Mouse (Mus musculus): ENCODE measurements around the gene Rere. TPM values are rescaled to one million over a fixed set of nuclear protein-coding genes. Genes with fewer than 3 reads are reported as not detected.

Gene Rere
- polyA plus RNA-seq, 2 experiments = 4.8 to 5.1 TPM

DNA sequence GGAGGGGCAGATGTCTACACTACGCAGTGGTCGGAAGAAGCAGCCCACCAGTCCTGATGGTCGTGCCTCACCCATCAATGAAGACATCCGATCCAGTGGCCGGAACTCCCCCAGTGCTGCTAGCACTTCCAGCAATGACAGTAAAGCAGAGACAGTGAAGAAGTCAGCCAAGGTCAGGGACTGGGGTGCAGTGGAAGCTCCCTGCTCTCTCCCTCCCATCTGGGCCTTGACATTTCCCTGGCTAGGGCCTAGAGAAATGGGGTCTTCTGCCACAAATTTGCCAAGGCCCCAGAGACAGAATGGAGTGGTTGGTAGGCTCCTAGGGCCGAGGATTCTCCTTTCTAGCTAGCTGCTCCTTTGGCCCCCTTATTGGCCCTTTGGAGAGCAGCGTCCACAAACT lies 332.3 kb downstream of the Rere start:
- 82% methylated on average over 7 of the region's 7 CpGs for WGBS (ENCODE audit: insufficient replicate concordance)
- Histone ChIP-seq H3K36me3 (replicated peaks; ENCODE audit: control insufficient read depth, insufficient read depth, low read depth) (peaks cover 15% of the 10 kb centered on the region), H3K9ac (replicated peaks) (no peak overlapping the region), H3K27me3 (ENCODE audit: control insufficient read depth, insufficient read depth, low read length) (no peaks in the 10 kb centered on the region), H3K27ac (no peak overlapping the region), H3K9me3 (ENCODE audit: control insufficient read depth, low read length) (no peaks in the 10 kb centered on the region), H3K4me3 (ENCODE audit: insufficient read depth in 1 of 2, low read depth in 2 of 2, low read length in 2 of 2) (no peak overlapping the region), H3K4me1 (replicated peaks; ENCODE audit: control insufficient read depth in 2 of 2, insufficient read depth in 2 of 2, low read length in 1 of 2) (no peaks in the 10 kb centered on the region), H3K4me2 (ENCODE audit: low read depth) (no peak overlapping the region)
- DNase-seq (ENCODE audit: low read depth in 3 of 3, low spot score in 3 of 3) (no peak), ATAC-seq (ENCODE audit: insufficient read depth) (no peak)
- no peak for TF ChIP-seq EP300 (IDR thresholded peaks at IDR 0.05; ENCODE audit: low read depth)
- TF ChIP-seq CTCF (IDR thresholded peaks at IDR 0.05; ENCODE audit: low read depth) = no peak

- H3K9me3 ChIP-seq (ENCODE audit: control insufficient read depth, low read length) = no peaks in the 10 kb centered on the region
- no peaks in the 10 kb centered on the region for H3K27me3 ChIP-seq (ENCODE audit: control insufficient read depth, insufficient read depth, low read length)
- H3K4me2 ChIP-seq (ENCODE audit: low read depth) = no peak overlapping the region
- no peak overlapping the region for H3K4me3 ChIP-seq (ENCODE audit: insufficient read depth in 1 of 2, low read depth in 2 of 2, low read length in 2 of 2)
- no peaks in the 10 kb centered on the region for H3K4me1 ChIP-seq (replicated peaks; ENCODE audit: control insufficient read depth in 2 of 2, insufficient read depth in 2 of 2, low read length in 1 of 2)
- 80% methylated on average over 12 of the region's 12 CpGs for WGBS (ENCODE audit: insufficient replicate concordance)
- TF ChIP-seq CTCF (IDR thresholded peaks at IDR 0.05; ENCODE audit: low read depth) (no peak), EP300 (IDR thresholded peaks at IDR 0.05; ENCODE audit: low read depth) (no peak)
- no peak overlapping the region for H3K9ac ChIP-seq (replicated peaks)
- ATAC-seq (ENCODE audit: insufficient read depth) = no peak
- H3K36me3 ChIP-seq (replicated peaks; ENCODE audit: control insufficient read depth, insufficient read depth, low read depth) = peaks cover 15% of the 10 kb centered on the region
- no peak for DNase-seq (ENCODE audit: low read depth in 3 of 3, low spot score in 3 of 3)
- H3K27ac ChIP-seq = no peak overlapping the region
Observed at GRCm38 (mm10) chr4:150615251-150616028, 334.0 kb downstream of the Rere start.

DNA sequence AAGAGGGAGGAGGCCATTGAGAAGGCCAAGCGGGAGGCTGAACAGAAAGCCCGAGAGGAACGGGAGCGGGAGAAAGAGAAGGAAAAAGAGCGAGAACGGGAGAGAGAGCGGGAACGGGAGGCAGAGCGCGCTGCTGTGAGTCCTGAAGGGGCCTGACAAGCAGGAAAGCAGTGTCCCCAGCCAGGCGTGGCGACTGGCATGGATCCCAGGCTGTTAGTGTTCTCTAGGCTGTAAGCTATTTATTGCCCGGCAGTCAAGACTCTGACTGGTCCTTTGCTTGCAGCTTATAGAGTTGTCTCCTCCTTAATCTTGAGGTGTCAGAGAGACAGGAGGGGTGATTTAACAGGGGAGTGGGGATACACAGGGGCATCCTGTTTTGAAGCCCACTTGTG lies 334.6 kb downstream of the Rere start:
- H3K4me2 ChIP-seq (ENCODE audit: low read depth) = no peak overlapping the region
- 84% methylated on average over 13 of the region's 13 CpGs for WGBS (ENCODE audit: insufficient replicate concordance)
- H3K4me3 ChIP-seq (ENCODE audit: insufficient read depth in 1 of 2, low read depth in 2 of 2, low read length in 2 of 2) = no peak overlapping the region
- H3K36me3 ChIP-seq (replicated peaks; ENCODE audit: control insufficient read depth, insufficient read depth, low read depth) = peaks cover 15% of the 10 kb centered on the region
- H3K27me3 ChIP-seq (ENCODE audit: control insufficient read depth, insufficient read depth, low read length) = no peaks in the 10 kb centered on the region
- no peaks in the 10 kb centered on the region for H3K9me3 ChIP-seq (ENCODE audit: control insufficient read depth, low read length)
- no peaks in the 10 kb centered on the region for H3K4me1 ChIP-seq (replicated peaks; ENCODE audit: control insufficient read depth in 2 of 2, insufficient read depth in 2 of 2, low read length in 1 of 2)
- no peak overlapping the region for H3K9ac ChIP-seq (replicated peaks)
- ATAC-seq (ENCODE audit: insufficient read depth) (no peak), DNase-seq (ENCODE audit: low read depth in 3 of 3, low spot score in 3 of 3) (no peak)
- H3K27ac ChIP-seq = no peak overlapping the region
- no peak for TF ChIP-seq EP300 (IDR thresholded peaks at IDR 0.05; ENCODE audit: low read depth)
- no peak for TF ChIP-seq CTCF (IDR thresholded peaks at IDR 0.05; ENCODE audit: low read depth)

DNA sequence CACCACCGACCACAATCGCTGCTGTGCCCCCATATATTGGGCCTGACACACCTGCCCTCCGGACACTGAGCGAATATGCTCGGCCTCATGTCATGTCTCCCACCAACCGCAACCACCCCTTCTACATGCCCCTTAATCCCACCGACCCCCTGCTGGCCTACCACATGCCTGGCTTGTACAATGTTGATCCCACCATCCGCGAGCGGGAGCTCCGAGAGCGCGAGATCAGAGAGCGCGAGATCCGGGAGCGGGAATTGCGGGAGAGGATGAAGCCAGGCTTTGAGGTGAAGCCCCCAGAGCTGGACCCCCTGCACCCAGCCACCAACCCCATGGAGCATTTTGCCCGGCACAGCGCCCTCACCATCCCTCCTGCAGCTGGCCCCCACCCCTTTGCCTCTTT lies 335.4 kb downstream of the Rere start:
- Histone ChIP-seq H3K27me3 (ENCODE audit: control insufficient read depth, insufficient read depth, low read length) (no peaks in the 10 kb centered on the region), H3K9me3 (ENCODE audit: control insufficient read depth, low read length) (no peaks in the 10 kb centered on the region), H3K9ac (replicated peaks) (no peak overlapping the region), H3K4me2 (ENCODE audit: low read depth) (no peak overlapping the region), H3K36me3 (replicated peaks; ENCODE audit: control insufficient read depth, insufficient read depth, low read depth) (peaks cover 15% of the 10 kb centered on the region), H3K4me3 (ENCODE audit: insufficient read depth in 1 of 2, low read depth in 2 of 2, low read length in 2 of 2) (no peak overlapping the region), H3K27ac (no peak overlapping the region), H3K4me1 (replicated peaks; ENCODE audit: control insufficient read depth in 2 of 2, insufficient read depth in 2 of 2, low read length in 1 of 2) (no peaks in the 10 kb centered on the region)
- no peak for DNase-seq (ENCODE audit: low read depth in 3 of 3, low spot score in 3 of 3)
- 92% methylated on average over 20 of the region's 20 CpGs for WGBS (ENCODE audit: insufficient replicate concordance)
- ATAC-seq (ENCODE audit: insufficient read depth) = no peak
- TF ChIP-seq CTCF (IDR thresholded peaks at IDR 0.05; ENCODE audit: low read depth) (no peak), EP300 (IDR thresholded peaks at IDR 0.05; ENCODE audit: low read depth) (no peak)

DNA sequence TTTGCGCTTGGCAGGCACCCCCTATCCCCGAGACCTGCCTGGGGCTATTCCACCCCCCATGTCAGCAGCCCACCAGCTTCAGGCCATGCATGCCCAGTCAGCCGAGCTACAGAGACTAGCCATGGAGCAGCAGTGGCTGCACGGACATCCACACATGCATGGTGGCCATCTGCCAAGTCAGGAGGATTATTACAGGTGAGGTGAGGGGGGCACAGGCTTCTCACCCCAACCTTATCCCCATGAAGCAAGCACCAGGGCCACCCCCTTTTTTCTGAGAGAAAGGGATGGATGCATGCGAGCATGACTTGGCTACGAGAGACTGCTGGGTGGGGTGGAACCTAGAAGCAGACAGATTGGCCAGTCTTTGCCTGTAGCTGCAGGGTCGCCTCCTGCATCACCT lies 337.6 kb downstream of the Rere start:
- Histone ChIP-seq H3K4me1 (replicated peaks; ENCODE audit: control insufficient read depth in 2 of 2, insufficient read depth in 2 of 2, low read length in 1 of 2) (no peaks in the 10 kb centered on the region), H3K4me3 (ENCODE audit: insufficient read depth in 1 of 2, low read depth in 2 of 2, low read length in 2 of 2) (no peak overlapping the region), H3K4me2 (ENCODE audit: low read depth) (no peak overlapping the region), H3K9ac (replicated peaks) (no peak overlapping the region), H3K36me3 (replicated peaks; ENCODE audit: control insufficient read depth, insufficient read depth, low read depth) (peaks cover 11% of the 10 kb centered on the region), H3K9me3 (ENCODE audit: control insufficient read depth, low read length) (no peaks in the 10 kb centered on the region), H3K27me3 (ENCODE audit: control insufficient read depth, insufficient read depth, low read length) (no peaks in the 10 kb centered on the region), H3K27ac (no peak overlapping the region)
- TF ChIP-seq EP300 (IDR thresholded peaks at IDR 0.05; ENCODE audit: low read depth) (no peak), CTCF (IDR thresholded peaks at IDR 0.05; ENCODE audit: low read depth) (no peak)
- ATAC-seq (ENCODE audit: insufficient read depth) (no peak), DNase-seq (ENCODE audit: low read depth in 3 of 3, low spot score in 3 of 3) (no peak)
- WGBS (ENCODE audit: insufficient replicate concordance) = 73% methylated on average over 7 of the region's 7 CpGs

All from liver, embryonic 14.5 days (tissue).